Mouse (Mus musculus): ENCODE data around the gene Rreb1.

Rreb1 gene

GRCm38 (mm10) chr13:37862492-37862891 is 84.3 kb downstream of the Rreb1 start:
- Histone ChIP-seq H3K4me3 (replicated peaks; ENCODE audit: low read length) (no peak overlapping the region), H3K27me3 (ENCODE audit: insufficient read depth, low read length) (peaks cover 3% of the 10 kb centered on the region; the same call in 1 of the 2 replicates), H3K9me3 (ENCODE audit: low read length) (no peaks in the 10 kb centered on the region), H3K4me1 (replicated peaks; ENCODE audit: low read depth, low read length) (peaks cover 43% of the 10 kb centered on the region), H3K36me3 (ENCODE audit: insufficient read depth, low read length) (peaks cover 7% of the 10 kb centered on the region; the same call in 1 of the 2 replicates)
- no peak for TF ChIP-seq CTCF (conservative IDR thresholded peaks at IDR 0.05; ENCODE audit: low read length)
- no peak for TF ChIP-seq NANOG (IDR thresholded peaks at IDR 0.05; ENCODE audit: borderline replicate concordance, low read length)
- TF ChIP-seq POU5F1 (IDR thresholded peaks at IDR 0.05; ENCODE audit: borderline replicate concordance, low read length), result no peak

GRCm38 (mm10) chr13:37863643-37864042 is 85.4 kb downstream of the Rreb1 start:
- peaks cover 37% of the 10 kb centered on the region for H3K4me1 ChIP-seq (replicated peaks; ENCODE audit: low read depth, low read length)
- peaks cover 7% of the 10 kb centered on the region; the same call in 1 of the 2 replicates for H3K36me3 ChIP-seq (ENCODE audit: insufficient read depth, low read length)
- H3K9me3 ChIP-seq (ENCODE audit: low read length), result no peaks in the 10 kb centered on the region
- H3K4me3 ChIP-seq (replicated peaks; ENCODE audit: low read length), result no peak overlapping the region
- peaks cover 2% of the 10 kb centered on the region; the same call in 1 of the 2 replicates for H3K27me3 ChIP-seq (ENCODE audit: insufficient read depth, low read length)
- no peak for TF ChIP-seq CTCF (conservative IDR thresholded peaks at IDR 0.05; ENCODE audit: low read length)
- TF ChIP-seq POU5F1 (IDR thresholded peaks at IDR 0.05; ENCODE audit: borderline replicate concordance, low read length), result no peak
- TF ChIP-seq NANOG (IDR thresholded peaks at IDR 0.05; ENCODE audit: borderline replicate concordance, low read length), result no peak

GRCm38 (mm10) chr13:37864697-37865096 is 86.5 kb downstream of the Rreb1 start:
- TF ChIP-seq POU5F1 (IDR thresholded peaks at IDR 0.05; ENCODE audit: borderline replicate concordance, low read length), result no peak
- no peak for TF ChIP-seq NANOG (IDR thresholded peaks at IDR 0.05; ENCODE audit: borderline replicate concordance, low read length)
- TF ChIP-seq CTCF (conservative IDR thresholded peaks at IDR 0.05; ENCODE audit: low read length), result no peak
- no peaks in the 10 kb centered on the region for H3K27me3 ChIP-seq (ENCODE audit: insufficient read depth, low read length)
- H3K9me3 ChIP-seq (ENCODE audit: low read length), result no peaks in the 10 kb centered on the region
- H3K36me3 ChIP-seq (ENCODE audit: insufficient read depth, low read length), result no peaks in the 10 kb centered on the region
- H3K4me3 ChIP-seq (replicated peaks; ENCODE audit: low read length), result no peak overlapping the region
- peaks cover 33% of the 10 kb centered on the region for H3K4me1 ChIP-seq (replicated peaks; ENCODE audit: low read depth, low read length)

GRCm38 (mm10) chr13:37866296-37866695 is 88.1 kb downstream of the Rreb1 start:
- TF ChIP-seq NANOG (IDR thresholded peaks at IDR 0.05; ENCODE audit: borderline replicate concordance, low read length) (no peak), POU5F1 (IDR thresholded peaks at IDR 0.05; ENCODE audit: borderline replicate concordance, low read length) (no peak), CTCF (conservative IDR thresholded peaks at IDR 0.05; ENCODE audit: low read length) (no peak)
- Histone ChIP-seq H3K4me1 (replicated peaks; ENCODE audit: low read depth, low read length) (peaks cover 35% of the 10 kb centered on the region), H3K4me3 (replicated peaks; ENCODE audit: low read length) (no peak overlapping the region), H3K9me3 (ENCODE audit: low read length) (no peaks in the 10 kb centered on the region), H3K36me3 (ENCODE audit: insufficient read depth, low read length) (no peaks in the 10 kb centered on the region), H3K27me3 (ENCODE audit: insufficient read depth, low read length) (no peaks in the 10 kb centered on the region)

- Histone ChIP-seq H3K4me3 (replicated peaks; ENCODE audit: low read length) (no peak overlapping the region), H3K27me3 (ENCODE audit: insufficient read depth, low read length) (no peaks in the 10 kb centered on the region), H3K4me1 (replicated peaks; ENCODE audit: low read depth, low read length) (peaks cover 29% of the 10 kb centered on the region), H3K36me3 (ENCODE audit: insufficient read depth, low read length) (no peaks in the 10 kb centered on the region), H3K9me3 (ENCODE audit: low read length) (no peaks in the 10 kb centered on the region)
- no peak for TF ChIP-seq CTCF (conservative IDR thresholded peaks at IDR 0.05; ENCODE audit: low read length)
- no peak for TF ChIP-seq POU5F1 (IDR thresholded peaks at IDR 0.05; ENCODE audit: borderline replicate concordance, low read length)
- TF ChIP-seq NANOG (IDR thresholded peaks at IDR 0.05; ENCODE audit: borderline replicate concordance, low read length), result no peak
These were observed 88.6 kb downstream of the Rreb1 start for GRCm38 (mm10) chr13:37866846-37867245.

- no peaks in the 10 kb centered on the region for H3K36me3 ChIP-seq (ENCODE audit: insufficient read depth, low read length)
- peaks cover 34% of the 10 kb centered on the region for H3K4me1 ChIP-seq (replicated peaks; ENCODE audit: low read depth, low read length)
- H3K4me3 ChIP-seq (replicated peaks; ENCODE audit: low read length), result no peak overlapping the region
- H3K27me3 ChIP-seq (ENCODE audit: insufficient read depth, low read length), result no peaks in the 10 kb centered on the region
- TF ChIP-seq NANOG (IDR thresholded peaks at IDR 0.05; ENCODE audit: borderline replicate concordance, low read length) (no peak), POU5F1 (IDR thresholded peaks at IDR 0.05; ENCODE audit: borderline replicate concordance, low read length) (no peak), CTCF (conservative IDR thresholded peaks at IDR 0.05; ENCODE audit: low read length) (no peak)
- H3K9me3 ChIP-seq (ENCODE audit: low read length), result no peaks in the 10 kb centered on the region
These were observed 92.1 kb downstream of the Rreb1 start for GRCm38 (mm10) chr13:37870118-37870908.

GRCm38 (mm10) chr13:37872142-37872835 is 94.1 kb downstream of the Rreb1 start:
- no peak for TF ChIP-seq CTCF (conservative IDR thresholded peaks at IDR 0.05; ENCODE audit: low read length)
- no peak for TF ChIP-seq NANOG (IDR thresholded peaks at IDR 0.05; ENCODE audit: borderline replicate concordance, low read length)
- TF ChIP-seq POU5F1 (IDR thresholded peaks at IDR 0.05; ENCODE audit: borderline replicate concordance, low read length), result no peak
- Histone ChIP-seq H3K27me3 (ENCODE audit: insufficient read depth, low read length) (no peaks in the 10 kb centered on the region), H3K36me3 (ENCODE audit: insufficient read depth, low read length) (no peaks in the 10 kb centered on the region), H3K4me1 (replicated peaks; ENCODE audit: low read depth, low read length) (peaks cover 25% of the 10 kb centered on the region), H3K9me3 (ENCODE audit: low read length) (no peaks in the 10 kb centered on the region), H3K4me3 (replicated peaks; ENCODE audit: low read length) (no peak overlapping the region)

GRCm38 (mm10) chr13:37873125-37873891 is 95.1 kb downstream of the Rreb1 start:
- TF ChIP-seq POU5F1 (IDR thresholded peaks at IDR 0.05; ENCODE audit: borderline replicate concordance, low read length) (no peak), NANOG (IDR thresholded peaks at IDR 0.05; ENCODE audit: borderline replicate concordance, low read length) (no peak), CTCF (conservative IDR thresholded peaks at IDR 0.05; ENCODE audit: low read length) (no peak)

More at GRCm38 (mm10) chr13:37873125-37873891, 95.1 kb downstream of the Rreb1 start:
- Histone ChIP-seq H3K36me3 (ENCODE audit: insufficient read depth, low read length) (no peaks in the 10 kb centered on the region), H3K4me3 (replicated peaks; ENCODE audit: low read length) (no peak overlapping the region), H3K4me1 (replicated peaks; ENCODE audit: low read depth, low read length) (peaks cover 25% of the 10 kb centered on the region), H3K9me3 (ENCODE audit: low read length) (no peaks in the 10 kb centered on the region), H3K27me3 (ENCODE audit: insufficient read depth, low read length) (no peaks in the 10 kb centered on the region)

Measured in E14TG2a.4 (cell line).